Mouse (Mus musculus) embryonic facial prominence, embryonic 13.5 days (tissue): ENCODE measurements around the gene Ccdc194. TPM values are rescaled to one million over a fixed set of nuclear protein-coding genes. Genes with fewer than 3 reads are reported as not detected.

ENCODE experiments used
- ATAC-seq: fragments of 200-750 bp; cut with Nextera tagmentation; 2 replicates; pipeline ENCODE4 v1.8.0; 2017; ENCODE audit warnings: low read depth; ENCODE audit not compliant: insufficient number of reproducible peaks, insufficient read depth, low FRiP score, low TSS enrichment
- H3K27ac ChIP-seq: fragments of 300-500 bp; sonication (generic); 2 replicates; pipeline ENCODE4 v1.5.1; 2015; ENCODE audit warnings: moderate library complexity, mild to moderate bottlenecking, inconsistent platforms
- H3K27me3 ChIP-seq: fragments of 300-500 bp; sonication (generic); 2 replicates; pipeline ENCODE4 v1.6.1; 2015; ENCODE audit warnings: mild to moderate bottlenecking, inconsistent platforms
- H3K36me3 ChIP-seq: fragments of 300-500 bp; sonication (generic); 2 replicates; pipeline ENCODE4 v1.6.1; 2015; ENCODE audit warnings: mild to moderate bottlenecking, inconsistent platforms
- H3K4me1 ChIP-seq: fragments of 300-500 bp; sonication (generic); 2 replicates; pipeline ENCODE4 v1.6.1; 2015; ENCODE audit warnings: inconsistent platforms
- H3K4me2 ChIP-seq: fragments of 300-500 bp; sonication (generic); 2 replicates; pipeline ENCODE4 v1.6.1; 2015; ENCODE audit warnings: moderate library complexity, mild to moderate bottlenecking, inconsistent platforms
- H3K4me3 ChIP-seq: fragments of 300-500 bp; sonication (generic); 2 replicates; pipeline ENCODE4 v1.5.1; 2015; ENCODE audit warnings: mild to moderate bottlenecking, inconsistent platforms
- H3K9ac ChIP-seq: fragments of 300-500 bp; sonication (generic); 2 replicates; pipeline ENCODE4 v1.6.1; 2015; ENCODE audit warnings: mild to moderate bottlenecking, inconsistent platforms
- H3K9me3 ChIP-seq: fragments of 300-500 bp; sonication (generic); 2 replicates; pipeline ENCODE4 v1.6.1; 2016; ENCODE audit warnings: inconsistent platforms
- WGBS: fragments of 180-500 bp; shearing (Covaris S2); methylation state at CpG from one replicate; pipeline ENCODE4 v1.1.7; 2015; ENCODE audit warnings: mixed read lengths; 5-methylcytosine and 5-hydroxymethylcytosine counted together
- polyA plus RNA-seq: library from polyadenylated mRNA; unstranded; fragments of >200 nt; fragmentation: Nextera tagmentation; extraction: Ambion mirVana; gene quantifications from 2 replicates; pipeline ENCODE4 v1.2.1, GENCODE M21; 2015

Ccdc194 gene
- polyA plus RNA-seq, 1 experiment from 2014 or later = 0.77 TPM

DNA sequence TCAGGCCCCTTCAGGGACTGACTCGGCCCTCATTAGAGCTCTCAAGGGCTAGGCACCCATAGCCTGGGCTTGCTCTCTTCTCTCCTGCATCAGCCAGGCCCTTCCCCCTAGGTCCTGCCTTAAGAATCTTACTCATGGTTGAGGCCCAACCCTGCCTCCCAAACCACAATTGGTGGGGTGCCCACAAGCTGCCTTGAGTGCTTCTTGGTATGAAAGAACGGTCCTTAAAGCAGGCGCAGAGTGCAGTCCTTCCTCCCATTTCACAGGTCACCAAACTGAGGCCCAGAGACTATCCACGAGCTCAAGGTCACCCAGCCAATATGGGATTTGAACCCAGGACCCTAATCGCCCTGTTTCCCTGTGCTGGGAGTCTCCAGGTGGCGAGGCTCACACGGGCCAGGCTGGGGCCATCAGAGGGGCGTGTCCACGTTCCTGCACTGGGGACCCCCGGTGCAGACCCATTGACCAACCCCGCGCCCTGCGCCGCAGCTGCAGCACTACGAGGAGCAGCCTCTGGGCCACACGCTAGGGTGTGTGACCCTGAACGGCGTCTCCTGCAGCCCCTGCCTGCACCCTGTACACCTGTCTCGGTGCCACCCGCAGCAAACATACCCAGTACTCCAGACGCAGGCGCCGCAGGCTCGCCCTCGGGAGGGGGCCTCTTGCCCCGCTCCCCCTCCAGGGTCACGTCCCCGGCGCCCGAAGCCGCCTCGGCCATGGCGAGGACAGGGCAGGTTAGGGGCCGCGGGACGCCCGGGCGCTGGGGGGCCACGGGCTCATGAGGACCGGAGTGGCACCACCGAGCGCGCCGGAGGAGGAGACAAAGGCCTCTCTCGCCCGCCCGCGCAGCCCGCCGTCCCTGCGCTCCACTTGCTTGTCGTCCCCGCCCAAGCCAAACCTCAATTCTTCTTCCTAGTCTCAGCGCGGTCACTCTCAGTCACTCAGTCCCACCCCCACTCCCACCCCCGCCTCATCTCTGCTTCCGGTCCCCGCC is 40.1 kb downstream of the Ccdc194 start, which contains the start of gene Ano8:
Ano8 (minus strand) TSS at position 822 of the 994 bp plus-strand sequence.
- no peaks in the 10 kb centered on the region for H3K27me3 ChIP-seq
- H3K9me3 ChIP-seq = no peaks in the 10 kb centered on the region
- peak within 1 kb of the TSS; percentile 86 for H3K4me3 ChIP-seq
- peak within 1 kb of the TSS; percentile 93 for H3K4me2 ChIP-seq
- peak within 1 kb of the TSS; percentile 68 for H3K27ac ChIP-seq
- peaks cover 41% of the 10 kb centered on the region for H3K36me3 ChIP-seq
- H3K9ac ChIP-seq = peak within 1 kb of the TSS; percentile 93
- 5% methylated on average over 55 of the region's 58 CpGs for WGBS
- peaks cover 39% of the 10 kb centered on the region for H3K4me1 ChIP-seq
- peak; percentile 62; the same call in 1 of the 2 replicates for ATAC-seq

- Histone ChIP-seq H3K9ac (peak overlapping the region; percentile 93), H3K27ac (no peak overlapping the region), H3K27me3 (no peaks in the 10 kb centered on the region), H3K4me2 (peak overlapping the region; percentile 93), H3K4me3 (peak overlapping the region; percentile 86), H3K36me3 (peaks cover 44% of the 10 kb centered on the region), H3K9me3 (no peaks in the 10 kb centered on the region), H3K4me1 (peaks cover 34% of the 10 kb centered on the region)
- ATAC-seq = no peak
- 93% methylated on average over 19 of the region's 19 CpGs for WGBS
These were observed 40.8 kb downstream of the Ccdc194 start for GRCm38 (mm10) chr8:71484736-71485135.

DNA sequence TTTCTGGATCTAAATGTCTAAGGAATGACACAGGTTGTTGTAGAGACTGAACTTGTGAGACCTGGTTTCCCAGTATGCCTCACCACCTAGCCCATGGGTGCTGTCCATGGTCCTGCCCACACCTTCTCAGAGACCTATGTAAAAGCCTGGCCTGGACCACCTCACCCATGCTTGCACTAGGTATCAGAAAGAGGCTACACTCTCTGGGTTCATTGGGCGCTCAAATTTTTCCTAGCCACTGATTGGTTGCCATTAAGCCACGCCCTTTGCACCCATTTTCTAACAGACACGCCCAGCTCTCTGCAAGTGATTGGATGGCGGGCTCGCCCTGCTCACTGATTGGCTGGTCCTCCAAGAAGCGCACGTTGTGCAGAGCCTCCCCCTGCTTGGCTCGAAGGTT is 41.6 kb downstream of the Ccdc194 start:
- no peaks in the 10 kb centered on the region for H3K9me3 ChIP-seq
- H3K27me3 ChIP-seq = no peaks in the 10 kb centered on the region
- no peak overlapping the region for H3K4me3 ChIP-seq
- no peak for ATAC-seq
- H3K4me1 ChIP-seq = peaks cover 25% of the 10 kb centered on the region
- no peak overlapping the region; the same call in 1 of the 2 replicates for H3K9ac ChIP-seq
- H3K27ac ChIP-seq = no peak overlapping the region
- no peak overlapping the region for H3K4me2 ChIP-seq
- peaks cover 51% of the 10 kb centered on the region for H3K36me3 ChIP-seq
- WGBS = 48% methylated on average over 8 of the region's 8 CpGs

DNA sequence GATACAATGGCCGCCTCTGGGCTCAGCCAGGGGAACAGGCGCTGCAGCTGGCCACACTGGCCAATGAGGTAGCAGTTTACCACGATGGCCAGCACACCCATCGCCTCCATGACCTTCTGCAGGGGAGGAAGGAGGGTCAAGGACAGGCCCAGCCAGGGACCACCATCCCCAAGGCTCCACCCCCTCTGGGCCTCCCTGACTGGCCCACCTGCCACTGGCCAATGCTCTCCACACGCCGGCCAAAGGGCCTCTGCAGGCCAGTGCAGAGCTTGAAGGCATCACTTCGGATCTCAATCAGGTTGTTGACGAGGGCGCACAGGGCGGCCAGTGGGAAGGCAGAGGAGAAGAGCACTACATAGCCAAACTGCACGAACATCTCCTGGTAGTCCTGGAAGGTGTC is 46.6 kb downstream of the Ccdc194 start:
- Histone ChIP-seq H3K27me3 (no peaks in the 10 kb centered on the region), H3K4me2 (no peak overlapping the region), H3K9me3 (no peaks in the 10 kb centered on the region), H3K4me1 (peaks cover 20% of the 10 kb centered on the region), H3K27ac (no peak overlapping the region), H3K4me3 (no peak overlapping the region), H3K9ac (no peak overlapping the region), H3K36me3 (peaks cover 68% of the 10 kb centered on the region)
- 93% methylated on average over 11 of the region's 11 CpGs for WGBS
- no peak for ATAC-seq

DNA sequence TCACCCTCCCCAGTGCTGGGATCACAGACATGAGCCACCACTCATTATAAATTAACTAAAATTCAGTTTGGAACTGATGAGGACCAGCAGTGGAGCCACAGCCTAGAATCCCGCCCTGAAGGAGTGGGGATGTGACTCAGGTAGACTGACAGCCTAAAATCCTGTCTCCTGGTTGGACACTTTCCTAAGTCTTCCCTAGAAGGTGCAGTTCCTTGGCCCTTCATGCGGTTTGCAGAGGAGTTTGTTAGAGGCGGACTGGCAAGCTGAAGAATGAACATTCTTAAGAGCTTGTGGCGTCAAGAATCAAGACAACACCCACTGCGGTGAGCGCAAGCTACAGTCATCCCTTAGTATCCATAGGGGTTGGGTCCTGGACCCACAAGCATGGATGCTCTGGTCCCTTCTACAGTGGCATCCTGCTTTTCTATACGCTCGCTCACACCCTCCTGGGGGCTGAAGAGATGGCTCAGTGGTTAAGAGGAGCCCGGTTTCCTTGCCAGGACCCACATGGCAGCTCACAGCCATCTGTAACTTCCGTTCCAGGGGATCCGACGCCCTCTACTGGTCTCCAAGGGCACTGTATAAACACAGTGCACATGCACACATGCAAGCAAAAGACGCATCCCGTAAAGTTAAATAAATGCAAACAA is 48.2 kb downstream of the Ccdc194 start:
- peaks cover 70% of the 10 kb centered on the region for H3K36me3 ChIP-seq
- 0 out of 2 replicates have a peak overlapping the region, but pooled peaks have one; percentile 87 for H3K27ac ChIP-seq

DNA sequence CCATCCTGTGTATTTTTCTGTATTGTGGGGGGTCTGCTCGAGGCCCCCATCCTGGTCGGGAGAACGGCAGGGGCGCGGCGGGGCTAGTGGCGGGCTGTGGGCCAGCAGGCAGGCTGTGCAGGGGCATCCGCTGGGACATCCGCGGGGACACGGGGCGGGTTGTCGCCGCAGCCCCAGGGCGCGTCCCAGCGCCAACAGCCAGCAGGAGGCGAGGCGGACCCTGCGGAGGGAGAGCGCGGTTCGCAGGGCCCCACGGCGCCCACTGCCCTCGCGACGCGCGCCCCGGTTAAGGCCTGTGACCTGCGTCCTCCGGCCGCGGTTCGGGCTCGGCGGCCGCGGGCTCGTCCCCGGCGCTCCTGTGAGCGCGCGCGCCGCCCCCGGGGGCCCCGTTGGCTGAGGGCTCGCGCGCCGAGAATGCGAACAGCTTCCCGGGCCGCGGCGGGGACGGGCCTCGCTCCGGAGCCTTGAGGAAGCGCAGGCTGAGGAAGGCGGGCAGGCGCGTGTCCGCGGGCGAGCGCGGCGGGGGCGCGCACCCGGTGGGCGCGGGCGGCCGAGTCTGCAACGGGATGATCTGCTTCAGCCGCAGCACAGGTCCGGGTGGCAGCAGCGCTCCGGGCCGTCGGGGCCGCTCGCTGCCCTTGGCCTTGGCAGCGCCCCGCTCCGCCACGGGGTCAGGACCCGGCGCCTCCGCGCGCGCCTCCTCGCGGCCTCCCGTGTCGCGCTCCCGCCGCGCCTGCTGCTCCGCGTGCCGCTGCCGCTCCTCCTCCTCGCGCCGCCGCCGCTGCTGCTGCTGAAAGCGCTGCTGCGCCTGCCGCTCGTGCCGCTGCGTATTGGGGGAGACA is 49.2 kb downstream of the Ccdc194 start:
- Histone ChIP-seq H3K9me3 (no peaks in the 10 kb centered on the region), H3K4me3 (peak overlapping the region; percentile 63), H3K27ac (peak overlapping the region; percentile 87), H3K4me1 (peaks cover 17% of the 10 kb centered on the region), H3K27me3 (no peaks in the 10 kb centered on the region), H3K36me3 (peaks cover 71% of the 10 kb centered on the region), H3K9ac (peak overlapping the region; percentile 78), H3K4me2 (peak overlapping the region; percentile 85)
- ATAC-seq = peak; percentile 44
- under 1% methylated on average over 98 of the region's 121 CpGs for WGBS

More for the DNA sequence above, 48.2 kb downstream of the Ccdc194 start:
- Histone ChIP-seq H3K9me3 (no peaks in the 10 kb centered on the region), H3K4me2 (peak overlapping the region; percentile 85), H3K4me1 (peaks cover 17% of the 10 kb centered on the region), H3K9ac (no peak overlapping the region; the same call in 1 of the 2 replicates), H3K27me3 (no peaks in the 10 kb centered on the region), H3K4me3 (peak overlapping the region; percentile 63)
- ATAC-seq = no peak
- whole genome bisulfite sequencing = 39% methylated on average over 14 of the region's 14 CpGs

GRCm38 (mm10) chr8:71475702-71476075 is 49.8 kb downstream of the Ccdc194 start:
- 30% methylated on average over 4 of the region's 4 CpGs for WGBS
- Histone ChIP-seq H3K4me1 (peaks cover 22% of the 10 kb centered on the region), H3K4me2 (peak overlapping the region; percentile 85), H3K9ac (peak overlapping the region; percentile 78), H3K9me3 (no peaks in the 10 kb centered on the region), H3K4me3 (peak overlapping the region; percentile 63), H3K36me3 (peaks cover 71% of the 10 kb centered on the region), H3K27me3 (no peaks in the 10 kb centered on the region), H3K27ac (peak overlapping the region; percentile 87)
- 0 out of 2 replicates have a peak, but pooled peaks have one; percentile 15 for ATAC-seq

- Histone ChIP-seq H3K4me2 (peak overlapping the region; percentile 85; the same call in 1 of the 2 replicates), H3K9ac (no peak overlapping the region), H3K4me1 (peaks cover 29% of the 10 kb centered on the region), H3K27ac (peak overlapping the region; percentile 87; the same call in 1 of the 2 replicates), H3K9me3 (no peaks in the 10 kb centered on the region), H3K4me3 (no peak overlapping the region), H3K36me3 (peaks cover 69% of the 10 kb centered on the region), H3K27me3 (no peaks in the 10 kb centered on the region)
- ATAC-seq = no peak
- WGBS = 89% methylated on average over 25 of the region's 25 CpGs
These were observed 50.5 kb downstream of the Ccdc194 start for GRCm38 (mm10) chr8:71474785-71475701.

- WGBS = 93% methylated on average over 18 of the region's 18 CpGs
These were observed 51.2 kb downstream of the Ccdc194 start for GRCm38 (mm10) chr8:71474344-71474743.

More at GRCm38 (mm10) chr8:71474344-71474743, 51.2 kb downstream of the Ccdc194 start:
- no peaks in the 10 kb centered on the region for H3K27me3 ChIP-seq
- peaks cover 34% of the 10 kb centered on the region for H3K4me1 ChIP-seq
- H3K27ac ChIP-seq = no peak overlapping the region
- H3K9me3 ChIP-seq = no peaks in the 10 kb centered on the region
- H3K9ac ChIP-seq = no peak overlapping the region
- H3K4me2 ChIP-seq = no peak overlapping the region
- no peak for ATAC-seq
- no peak overlapping the region for H3K4me3 ChIP-seq
- H3K36me3 ChIP-seq = peaks cover 64% of the 10 kb centered on the region
